Mouse (Mus musculus): ENCODE measurements around the gene Glis3. TPM values are rescaled to one million over a fixed set of nuclear protein-coding genes. Genes with fewer than 3 reads are reported as not detected.

The Glis3 gene
- polyA plus RNA-seq, 1 experiment from 2014 or later, result 6.0 TPM

DNA sequence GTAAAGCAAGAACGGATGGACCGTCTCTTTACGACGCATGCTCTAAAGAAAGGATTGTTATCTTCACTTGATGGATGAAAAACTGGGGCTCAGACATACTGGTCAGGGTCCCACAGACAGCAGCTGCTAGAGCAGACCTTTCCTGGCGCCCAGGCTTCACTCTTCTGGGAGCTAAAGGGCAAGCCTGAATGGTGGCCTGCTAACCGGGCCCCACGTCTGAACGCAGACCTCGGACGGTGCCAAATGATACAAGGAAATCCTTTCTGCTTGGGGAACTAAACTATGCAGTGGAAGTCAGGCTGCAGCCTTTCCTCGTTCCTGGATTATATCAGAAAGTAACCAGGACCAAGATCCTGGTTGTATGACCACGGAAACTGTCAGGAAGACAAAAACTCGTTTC lies 86.9 kb downstream of the Glis3 start:
- ATAC-seq (replicated peaks; ENCODE audit: low FRiP score, low read depth), result no peak
- no peak overlapping the region; the same call in 1 of the 2 replicates for H3K27ac ChIP-seq

GRCm38 (mm10) chr19:28591736-28592477 lies 88.0 kb downstream of the Glis3 start:
- Histone ChIP-seq H3K27me3 (ENCODE audit: insufficient read depth, low read length) (no peaks in the 10 kb centered on the region), H3K4me1 (replicated peaks; ENCODE audit: insufficient read depth, low read length) (0 out of 2 replicates have a peak, but pooled peaks cover 11% of the 10 kb centered on the region), H3K4me2 (ENCODE audit: low read length) (no peak overlapping the region), H3K9ac (ENCODE audit: low read depth, low read length) (no peak overlapping the region), H3K36me3 (ENCODE audit: insufficient read depth, low read length) (no peaks in the 10 kb centered on the region), H3K4me3 (replicated peaks; ENCODE audit: low read depth, low read length) (no peak overlapping the region), H3K9me3 (replicated peaks; ENCODE audit: low read length) (no peaks in the 10 kb centered on the region), H3K27ac (no peak overlapping the region)
- DNase-seq (ENCODE audit: low spot score), result no peak
- no peak for TF ChIP-seq CTCF (IDR thresholded peaks at IDR 0.05; ENCODE audit: low read depth)
- no peak for ATAC-seq (replicated peaks; ENCODE audit: low FRiP score, low read depth)
- 82% methylated on average over 7 of the region's 7 CpGs for WGBS

More for the DNA sequence above, 86.9 kb downstream of the Glis3 start:
- H3K9me3 ChIP-seq (replicated peaks; ENCODE audit: low read length), result no peaks in the 10 kb centered on the region
- 0 out of 2 replicates have a peak, but pooled peaks cover 11% of the 10 kb centered on the region for H3K4me1 ChIP-seq (replicated peaks; ENCODE audit: insufficient read depth, low read length)
- H3K36me3 ChIP-seq (ENCODE audit: insufficient read depth, low read length), result no peaks in the 10 kb centered on the region
- H3K4me2 ChIP-seq (ENCODE audit: low read length), result no peak overlapping the region
- no peak for TF ChIP-seq CTCF (IDR thresholded peaks at IDR 0.05; ENCODE audit: low read depth)
- no peak for DNase-seq (ENCODE audit: low spot score)
- H3K9ac ChIP-seq (ENCODE audit: low read depth, low read length), result no peak overlapping the region
- 54% methylated on average over 13 of the region's 13 CpGs for WGBS
- H3K27me3 ChIP-seq (ENCODE audit: insufficient read depth, low read length), result no peaks in the 10 kb centered on the region
- no peak overlapping the region for H3K4me3 ChIP-seq (replicated peaks; ENCODE audit: low read depth, low read length)

DNA sequence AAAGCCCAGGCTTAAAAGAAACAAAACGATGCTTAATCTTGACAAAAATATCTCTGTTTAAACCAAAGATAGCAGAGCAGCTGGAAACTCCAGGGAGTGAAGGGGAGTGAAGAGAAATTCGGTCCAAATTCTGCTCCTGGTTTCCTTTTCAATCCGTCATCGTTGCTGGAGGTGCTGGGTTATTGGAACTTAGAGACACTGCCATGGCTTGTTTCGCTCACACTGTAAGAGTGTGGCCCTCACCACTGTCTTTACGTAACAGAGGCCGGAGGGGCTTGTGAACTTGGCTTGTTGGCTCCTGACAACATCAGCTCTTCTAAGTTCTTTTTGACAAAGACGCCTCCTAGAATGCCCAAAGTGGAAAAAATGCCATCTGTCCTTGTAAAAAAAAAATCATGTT lies 99.4 kb downstream of the Glis3 start:
- Histone ChIP-seq H3K9me3 (replicated peaks; ENCODE audit: low read length) (no peaks in the 10 kb centered on the region), H3K4me1 (replicated peaks; ENCODE audit: insufficient read depth, low read length) (0 out of 2 replicates have a peak, but pooled peaks cover 5% of the 10 kb centered on the region), H3K4me2 (ENCODE audit: low read length) (no peak overlapping the region), H3K4me3 (replicated peaks; ENCODE audit: low read depth, low read length) (no peak overlapping the region), H3K36me3 (ENCODE audit: insufficient read depth, low read length) (no peaks in the 10 kb centered on the region), H3K27ac (no peak overlapping the region), H3K27me3 (ENCODE audit: insufficient read depth, low read length) (no peaks in the 10 kb centered on the region), H3K9ac (ENCODE audit: low read depth, low read length) (no peak overlapping the region)
- no peak for TF ChIP-seq CTCF (IDR thresholded peaks at IDR 0.05; ENCODE audit: low read depth)
- 62% methylated on average over 8 of the region's 8 CpGs for WGBS
- ATAC-seq (replicated peaks; ENCODE audit: low FRiP score, low read depth), result no peak
- DNase-seq (ENCODE audit: low spot score), result no peak

DNA sequence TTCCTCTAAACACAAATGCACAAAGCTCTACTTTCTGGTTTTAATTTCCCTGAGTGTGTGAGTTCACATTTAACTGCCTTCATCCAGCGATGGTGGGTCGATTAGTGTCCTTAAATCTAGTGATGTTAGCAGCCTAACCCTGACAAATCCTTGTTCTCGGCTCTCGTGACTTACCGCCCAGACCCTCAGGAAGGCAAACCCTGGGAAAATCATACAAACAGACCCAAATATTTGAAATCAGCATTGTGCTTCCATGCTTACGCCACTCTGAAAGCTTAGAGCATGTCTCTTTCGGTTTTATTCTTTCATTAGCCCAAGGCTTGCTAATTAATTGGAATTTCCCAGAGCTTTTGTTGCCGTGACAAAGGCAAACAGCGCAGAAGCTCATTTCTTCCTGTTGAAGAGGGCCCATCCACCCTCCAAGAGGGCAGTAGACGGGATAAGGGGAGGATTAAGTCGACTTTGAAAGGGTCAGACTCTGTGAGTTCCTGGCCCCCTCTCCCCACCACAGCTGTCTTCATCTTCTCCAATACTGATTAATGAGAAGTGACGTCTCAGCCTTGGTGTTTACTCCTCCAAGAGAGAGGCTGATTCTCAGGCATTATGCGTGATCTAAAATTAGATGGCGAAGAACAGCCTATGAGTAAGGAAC lies 100.0 kb downstream of the Glis3 start:
- ATAC-seq (replicated peaks; ENCODE audit: low FRiP score, low read depth), result no peak

GRCm38 (mm10) chr19:28577023-28577422 lies 102.9 kb downstream of the Glis3 start:
- no peak for DNase-seq (ENCODE audit: low spot score)
- WGBS, result 59% methylated on average over 12 of the region's 12 CpGs
- H3K36me3 ChIP-seq (ENCODE audit: insufficient read depth, low read length), result no peaks in the 10 kb centered on the region
- no peak for TF ChIP-seq CTCF (IDR thresholded peaks at IDR 0.05; ENCODE audit: low read depth)
- no peak overlapping the region for H3K4me3 ChIP-seq (replicated peaks; ENCODE audit: low read depth, low read length)
- H3K27me3 ChIP-seq (ENCODE audit: insufficient read depth, low read length), result no peaks in the 10 kb centered on the region
- H3K27ac ChIP-seq, result no peak overlapping the region
- H3K9ac ChIP-seq (ENCODE audit: low read depth, low read length), result no peak overlapping the region
- no peak for ATAC-seq (replicated peaks; ENCODE audit: low FRiP score, low read depth)
- H3K9me3 ChIP-seq (replicated peaks; ENCODE audit: low read length), result no peaks in the 10 kb centered on the region
- H3K4me1 ChIP-seq (replicated peaks; ENCODE audit: insufficient read depth, low read length), result 0 out of 2 replicates have a peak, but pooled peaks cover 5% of the 10 kb centered on the region
- no peak overlapping the region for H3K4me2 ChIP-seq (ENCODE audit: low read length)

More for the DNA sequence above, 100.0 kb downstream of the Glis3 start:
- Histone ChIP-seq H3K9me3 (replicated peaks; ENCODE audit: low read length) (no peaks in the 10 kb centered on the region), H3K36me3 (ENCODE audit: insufficient read depth, low read length) (no peaks in the 10 kb centered on the region), H3K4me3 (replicated peaks; ENCODE audit: low read depth, low read length) (no peak overlapping the region), H3K4me1 (replicated peaks; ENCODE audit: insufficient read depth, low read length) (0 out of 2 replicates have a peak, but pooled peaks cover 5% of the 10 kb centered on the region), H3K27ac (no peak overlapping the region), H3K4me2 (ENCODE audit: low read length) (no peak overlapping the region), H3K27me3 (ENCODE audit: insufficient read depth, low read length) (no peaks in the 10 kb centered on the region), H3K9ac (ENCODE audit: low read depth, low read length) (no peak overlapping the region)
- TF ChIP-seq CTCF (IDR thresholded peaks at IDR 0.05; ENCODE audit: low read depth), result no peak
- peak; percentile 59 for DNase-seq (ENCODE audit: low spot score)
- WGBS, result 58% methylated on average over 14 of the region's 14 CpGs

GRCm38 (mm10) chr19:28576619-28577018 lies 103.3 kb downstream of the Glis3 start:
- peak; percentile 37 for DNase-seq (ENCODE audit: low spot score)
- H3K4me2 ChIP-seq (ENCODE audit: low read length), result no peak overlapping the region
- 73% methylated on average over 6 of the region's 6 CpGs for WGBS

More at GRCm38 (mm10) chr19:28576619-28577018, 103.3 kb downstream of the Glis3 start:
- TF ChIP-seq CTCF (IDR thresholded peaks at IDR 0.05; ENCODE audit: low read depth), result no peak
- Histone ChIP-seq H3K36me3 (ENCODE audit: insufficient read depth, low read length) (no peaks in the 10 kb centered on the region), H3K4me1 (replicated peaks; ENCODE audit: insufficient read depth, low read length) (0 out of 2 replicates have a peak, but pooled peaks cover 3% of the 10 kb centered on the region), H3K4me3 (replicated peaks; ENCODE audit: low read depth, low read length) (no peak overlapping the region), H3K9ac (ENCODE audit: low read depth, low read length) (no peak overlapping the region), H3K27ac (no peak overlapping the region), H3K27me3 (ENCODE audit: insufficient read depth, low read length) (no peaks in the 10 kb centered on the region), H3K9me3 (replicated peaks; ENCODE audit: low read length) (no peaks in the 10 kb centered on the region)
- no peak for ATAC-seq (replicated peaks; ENCODE audit: low FRiP score, low read depth)

Measured in kidney, postnatal 0 days (tissue).